Mouse (Mus musculus): Measurements from ENCODE around the gene Tmem265. TPM values are rescaled to one million over a fixed set of nuclear protein-coding genes. Genes with fewer than 3 reads are reported as not detected.

Gene Tmem265
- total and polyA plus RNA-seq, 2 experiments from 2014 or later: 5.7 to 9.2 TPM

DNA sequence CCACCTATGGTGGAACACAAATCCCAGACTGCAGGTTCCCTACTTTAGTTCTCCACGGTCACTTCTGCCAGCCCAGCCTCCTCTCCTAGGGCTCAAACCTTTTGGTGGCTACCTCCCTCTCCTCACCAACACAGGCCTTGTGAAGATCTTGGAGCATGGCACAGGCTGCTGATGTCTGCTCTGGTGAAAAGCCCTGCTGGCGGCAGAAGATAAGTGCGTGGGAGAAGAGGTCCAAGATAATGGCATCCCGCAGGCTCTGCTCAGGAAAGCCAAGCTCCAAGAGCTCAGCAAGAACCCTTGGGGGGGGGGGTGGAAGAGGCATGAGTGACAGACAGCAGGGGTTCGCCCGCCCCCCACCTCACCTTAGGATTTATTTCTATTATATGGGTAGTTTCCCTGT lies 25.0 kb downstream of the Tmem265 start:
- no peak overlapping the region for H3K4me2 ChIP-seq (ENCODE audit: low read depth, low read length)
- no peaks in the 10 kb centered on the region for H3K27me3 ChIP-seq (ENCODE audit: insufficient read depth, low read length)
- TF ChIP-seq CTCF (IDR thresholded peaks at IDR 0.05; ENCODE audit: low read depth): no peak
- no peak overlapping the region for H3K4me3 ChIP-seq (ENCODE audit: low read length)
- no peak for ATAC-seq
- no peak overlapping the region for H3K27ac ChIP-seq
- 91% methylated on average over 6 of the region's 6 CpGs for WGBS
- DNase-seq (ENCODE audit: low spot score): no peak
- H3K9me3 ChIP-seq (ENCODE audit: low read length): no peaks in the 10 kb centered on the region
- H3K36me3 ChIP-seq (ENCODE audit: insufficient read depth, low read length): peaks cover 40% of the 10 kb centered on the region
- no peak overlapping the region for H3K9ac ChIP-seq (replicated peaks; ENCODE audit: low read length)
- H3K4me1 ChIP-seq (ENCODE audit: insufficient read depth, low read length): no peaks in the 10 kb centered on the region; the same call in 1 of the 2 replicates

GRCm38 (mm10) chr7:127587196-127587595 lies 26.0 kb downstream of the Tmem265 start:
- no peak overlapping the region; the same call in 1 of the 2 replicates for H3K27ac ChIP-seq
- ATAC-seq (no peak), DNase-seq (ENCODE audit: low spot score) (no peak)
- H3K36me3 ChIP-seq (ENCODE audit: insufficient read depth, low read length): peaks cover 47% of the 10 kb centered on the region
- H3K4me2 ChIP-seq (ENCODE audit: low read depth, low read length): peak overlapping the region; percentile 89
- peak overlapping the region; percentile 49; the same call in 1 of the 2 replicates for H3K9ac ChIP-seq (replicated peaks; ENCODE audit: low read length)
- H3K27me3 ChIP-seq (ENCODE audit: insufficient read depth, low read length): no peaks in the 10 kb centered on the region
- no peak for TF ChIP-seq CTCF (IDR thresholded peaks at IDR 0.05; ENCODE audit: low read depth)
- H3K9me3 ChIP-seq (ENCODE audit: low read length): no peaks in the 10 kb centered on the region
- no peaks in the 10 kb centered on the region; the same call in 1 of the 2 replicates for H3K4me1 ChIP-seq (ENCODE audit: insufficient read depth, low read length)
- peak overlapping the region; percentile 92; the same call in 1 of the 2 replicates for H3K4me3 ChIP-seq (ENCODE audit: low read length)
- WGBS: 66% methylated on average over 5 of the region's 5 CpGs

DNA sequence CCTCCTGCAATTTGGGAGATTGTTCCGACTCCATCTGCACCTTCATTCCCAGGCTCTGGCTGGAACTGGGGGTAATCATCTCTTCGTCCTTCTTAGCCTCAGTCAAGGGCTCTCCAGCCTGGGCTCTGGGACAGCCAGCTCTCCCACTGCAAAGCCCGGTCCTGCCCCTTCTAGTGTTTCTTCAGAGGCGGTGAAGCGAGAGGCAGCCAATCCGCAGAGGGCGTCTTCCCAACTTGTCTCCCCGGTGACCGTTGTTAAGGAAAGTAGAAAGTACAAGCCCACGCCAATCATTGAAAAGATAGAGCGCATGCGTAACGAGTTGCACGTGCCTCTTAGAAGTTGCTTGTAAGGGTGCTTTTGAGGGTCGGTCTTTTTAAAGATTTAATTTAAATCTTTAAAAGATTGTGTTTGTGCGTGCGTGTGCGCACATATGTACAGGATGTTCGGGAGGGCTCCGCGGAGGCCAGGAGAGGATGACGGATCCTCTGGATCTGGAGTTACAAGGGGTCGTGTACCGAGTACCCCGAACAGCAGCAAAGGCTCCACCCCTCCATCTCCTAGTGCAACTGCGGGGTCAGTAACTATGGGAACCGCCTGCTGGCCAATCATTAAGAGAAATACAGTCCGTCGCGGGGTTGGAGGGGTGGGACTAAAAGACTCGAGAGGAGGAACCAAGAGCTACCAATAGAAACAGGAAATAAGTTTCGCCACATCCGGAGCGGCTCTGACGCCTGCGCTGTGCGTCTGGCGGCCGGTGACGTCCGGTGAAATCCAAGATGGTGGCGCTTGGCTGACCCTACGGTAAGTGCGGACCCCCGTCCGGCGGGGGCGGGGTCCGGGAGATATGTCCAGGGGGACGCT lies 27.1 kb downstream of the Tmem265 start, which contains the start of the genes Ccdc189 and Rnf40:
Gene Ccdc189 (minus strand): TSS at position 585 of the 861 bp plus-strand sequence.
Gene Rnf40 (plus strand): TSS at position 757 of the 861 bp plus-strand sequence.
- peaks cover 46% of the 10 kb centered on the region for H3K36me3 ChIP-seq (ENCODE audit: insufficient read depth, low read length)
- H3K4me1 ChIP-seq (ENCODE audit: insufficient read depth, low read length): no peaks in the 10 kb centered on the region; the same call in 1 of the 2 replicates
- peak; percentile 98 for DNase-seq (ENCODE audit: low spot score)
- peak within 1 kb of the TSS; percentile 92 for H3K4me3 ChIP-seq (ENCODE audit: low read length)
- H3K27ac ChIP-seq: peak within 1 kb of the TSS; percentile 74
- ATAC-seq: peak; percentile 99
- peak within 1 kb of the TSS; percentile 89 for H3K4me2 ChIP-seq (ENCODE audit: low read depth, low read length)
- no peaks in the 10 kb centered on the region for H3K27me3 ChIP-seq (ENCODE audit: insufficient read depth, low read length)
- TF ChIP-seq CTCF (IDR thresholded peaks at IDR 0.05; ENCODE audit: low read depth): no peak
- H3K9me3 ChIP-seq (ENCODE audit: low read length): no peaks in the 10 kb centered on the region
- H3K9ac ChIP-seq (replicated peaks; ENCODE audit: low read length): peak within 1 kb of the TSS; percentile 86
- under 1% methylated on average over 50 of the region's 50 CpGs for WGBS

DNA sequence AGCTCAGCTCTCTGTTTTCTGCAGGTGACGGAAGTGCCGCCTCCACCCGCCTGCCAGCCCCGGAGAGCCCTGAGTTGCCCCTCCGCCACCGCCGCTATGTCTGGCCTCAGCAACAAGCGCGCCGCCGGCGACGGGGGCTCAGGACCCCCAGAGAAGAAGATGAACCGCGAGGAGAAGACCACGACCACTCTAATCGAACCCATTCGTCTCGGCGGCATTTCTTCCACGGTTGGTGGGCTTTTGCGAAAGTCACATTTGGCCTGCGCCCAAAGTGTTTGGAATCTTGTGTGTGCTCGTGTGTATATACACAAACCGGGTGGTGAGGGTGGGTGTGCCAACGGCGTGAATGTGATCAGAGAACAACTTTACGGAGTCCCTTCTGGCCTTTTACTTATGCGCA lies 27.7 kb downstream of the Tmem265 start:
- Histone ChIP-seq H3K9me3 (ENCODE audit: low read length) (no peaks in the 10 kb centered on the region), H3K4me3 (ENCODE audit: low read length) (peak overlapping the region; percentile 92), H3K27me3 (ENCODE audit: insufficient read depth, low read length) (no peaks in the 10 kb centered on the region), H3K27ac (peak overlapping the region; percentile 74), H3K4me1 (ENCODE audit: insufficient read depth, low read length) (no peaks in the 10 kb centered on the region; the same call in 1 of the 2 replicates), H3K36me3 (ENCODE audit: insufficient read depth, low read length) (peaks cover 46% of the 10 kb centered on the region), H3K9ac (replicated peaks; ENCODE audit: low read length) (peak overlapping the region; percentile 86), H3K4me2 (ENCODE audit: low read depth, low read length) (peak overlapping the region; percentile 89)
- 6% methylated on average over 29 of the region's 29 CpGs for WGBS
- DNase-seq (ENCODE audit: low spot score) (no peak), ATAC-seq (no peak)
- no peak for TF ChIP-seq CTCF (IDR thresholded peaks at IDR 0.05; ENCODE audit: low read depth)

DNA sequence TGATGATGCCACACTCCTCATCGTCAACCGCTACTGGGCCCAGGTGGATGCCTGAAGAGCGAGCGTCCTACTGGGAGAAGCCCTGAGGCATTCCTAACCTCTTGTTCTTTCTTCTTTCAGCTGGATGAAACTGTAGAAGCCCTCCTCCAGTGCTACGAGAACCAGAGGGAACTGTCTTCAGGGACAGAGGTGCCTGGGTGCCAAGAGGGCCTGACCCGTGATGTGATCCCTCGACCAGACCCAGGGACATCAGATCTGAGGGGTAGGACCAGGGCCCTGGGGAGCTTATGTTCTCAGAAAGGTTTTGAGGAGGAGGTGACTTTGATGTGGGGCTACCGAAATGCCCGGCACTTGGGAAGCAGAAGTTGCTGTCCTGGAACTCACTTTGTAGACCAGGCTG lies 28.4 kb downstream of the Tmem265 start:
- H3K27ac ChIP-seq: no peak overlapping the region
- 92% methylated on average over 9 of the region's 9 CpGs for WGBS

GRCm38 (mm10) chr7:127591108-127591507 lies 29.9 kb downstream of the Tmem265 start:
- no peaks in the 10 kb centered on the region for H3K27me3 ChIP-seq (ENCODE audit: insufficient read depth, low read length)
- ATAC-seq (no peak), DNase-seq (ENCODE audit: low spot score) (no peak)
- no peak overlapping the region for H3K9ac ChIP-seq (replicated peaks; ENCODE audit: low read length)
- no peaks in the 10 kb centered on the region for H3K9me3 ChIP-seq (ENCODE audit: low read length)
- peaks cover 56% of the 10 kb centered on the region for H3K36me3 ChIP-seq (ENCODE audit: insufficient read depth, low read length)
- no peak overlapping the region for H3K27ac ChIP-seq
- H3K4me2 ChIP-seq (ENCODE audit: low read depth, low read length): no peak overlapping the region
- no peak for TF ChIP-seq CTCF (IDR thresholded peaks at IDR 0.05; ENCODE audit: low read depth)
- H3K4me1 ChIP-seq (ENCODE audit: insufficient read depth, low read length): no peaks in the 10 kb centered on the region; the same call in 1 of the 2 replicates
- no peak overlapping the region for H3K4me3 ChIP-seq (ENCODE audit: low read length)
- WGBS: 88% methylated on average over 10 of the region's 10 CpGs

More for the DNA sequence above, 28.4 kb downstream of the Tmem265 start:
- Histone ChIP-seq H3K27me3 (ENCODE audit: insufficient read depth, low read length) (no peaks in the 10 kb centered on the region), H3K4me3 (ENCODE audit: low read length) (peak overlapping the region; percentile 92; the same call in 1 of the 2 replicates), H3K9me3 (ENCODE audit: low read length) (no peaks in the 10 kb centered on the region), H3K4me2 (ENCODE audit: low read depth, low read length) (peak overlapping the region; percentile 89), H3K9ac (replicated peaks; ENCODE audit: low read length) (no peak overlapping the region; the same call in 1 of the 2 replicates), H3K36me3 (ENCODE audit: insufficient read depth, low read length) (peaks cover 47% of the 10 kb centered on the region), H3K4me1 (ENCODE audit: insufficient read depth, low read length) (no peaks in the 10 kb centered on the region; the same call in 1 of the 2 replicates)
- DNase-seq (ENCODE audit: low spot score) (no peak), ATAC-seq (no peak)
- no peak for TF ChIP-seq CTCF (IDR thresholded peaks at IDR 0.05; ENCODE audit: low read depth)

All from hindbrain, postnatal 0 days (tissue).